Mouse (Mus musculus): ENCODE results near the gene Arhgap15.

GRCm38 (mm10) chr2:43815896-43816787 lies 67.5 kb downstream of the Arhgap15 start:
- no peak for TF ChIP-seq CTCF (IDR thresholded peaks at IDR 0.05; ENCODE audit: extremely low read depth, insufficient read depth, insufficient read length, insufficient replicate concordance)
- TF ChIP-seq POLR2A (IDR thresholded peaks at IDR 0.05; ENCODE audit: low read depth, low read length): no peak
